ENCODE assay signal across 9 mouse cellular contexts in genomic region chr14:7748944-7749763, GRCm38 (mm10). TPM values are rescaled to one million over a fixed set of nuclear protein-coding genes. Genes with fewer than 3 reads are reported as not detected.
DNase-seq lines count a peak whose midpoint lies in the region; ATAC-seq and TF ChIP-seq lines count a peak whose summit lies in the region.
"Had no signal": no experiment of that assay in that cellular context is flagged by ENCODE, and none has a peak within 500 bp of the region (broad histone marks: within the 10 kb centered on the region; RNA-seq: fewer than 3 reads in every experiment).

No protein-coding gene starts in this region.

- intact Hi-C loops in left cerebral cortex, postnatal 36 days (cut with DNase I): no loop called here

- 14% methylated on average over 11 of the region's 11 CpGs for WGBS in cerebellum, adult 2 months
- 39% methylated on average over 11 of the region's 11 CpGs for WGBS in midbrain, embryonic 12.5 days

- no peak for TF ChIP-seq POLR2A in cerebellum, adult 2 months (IDR thresholded peaks at IDR 0.05; ENCODE audit: borderline replicate concordance, insufficient read depth, low read length)

- ATAC-seq in midbrain, embryonic 12.5 days (ENCODE audit: low FRiP score, low read depth): peak; percentile 89

- TF ChIP-seq CTCF in cerebellum, adult 2 months (IDR thresholded peaks at IDR 0.05; ENCODE audit: borderline replicate concordance, insufficient read depth, low read depth, low read length): peak; percentile 72

- H3K27ac ChIP-seq in cerebellum, adult 2 months (ENCODE audit: insufficient read depth, low read length): no peak overlapping the region
- H3K27ac ChIP-seq in midbrain, embryonic 12.5 days (replicated peaks): peak overlapping the region; percentile 64

- H3K9me3 ChIP-seq in midbrain, embryonic 12.5 days: no peaks in the 10 kb centered on the region

- no peaks in the 10 kb centered on the region for H3K36me3 ChIP-seq in midbrain, embryonic 12.5 days

- DNase-seq in testis, postnatal 10 days (ENCODE audit: low spot score): peak; percentile 63
- DNase-seq in testis, postnatal 14 days (ENCODE audit: low spot score): no peak
- DNase-seq in cerebellum, adult 2 months: peak; percentile 20 to 25
- peak; percentile 84 for DNase-seq in forelimb bud, embryonic 11.5 days (ENCODE audit: low read depth, low spot score)
- peak; percentile 81 for DNase-seq in induced T-regulatory cell, adult 2 months (ENCODE audit: low read depth)
- peak; percentile 12 to 32 for DNase-seq in left cerebral cortex, postnatal 36 days (ENCODE audit: low spot score in 2 of 2)
- peak; percentile 70 for DNase-seq in thymus, postnatal 0 days (ENCODE audit: low spot score)

- H3K4me2 ChIP-seq in midbrain, embryonic 12.5 days (replicated peaks): peak overlapping the region; percentile 43

- H3K4me1 ChIP-seq in cerebellum, adult 2 months (ENCODE audit: control insufficient read depth, insufficient read depth, low read length): no peaks in the 10 kb centered on the region
- peaks cover 4% of the 10 kb centered on the region; the same call in 1 of the 2 replicates for H3K4me1 ChIP-seq in midbrain, embryonic 12.5 days

- peak overlapping the region; percentile 47 for H3K9ac ChIP-seq in midbrain, embryonic 12.5 days (replicated peaks)

- H3K4me3 ChIP-seq in cerebellum, adult 2 months (replicated peaks; ENCODE audit: insufficient read depth, low read depth, low read length): no peak overlapping the region
- peak overlapping the region; percentile 19 for H3K4me3 ChIP-seq in midbrain, embryonic 12.5 days
- H3K4me3 ChIP-seq: erythroblast, embryonic 14.5 days had no signal

- H3K27me3 ChIP-seq in cerebellum, adult 2 months (ENCODE audit: control insufficient read depth, insufficient read depth, low read length): no peaks in the 10 kb centered on the region
- no peaks in the 10 kb centered on the region for H3K27me3 ChIP-seq in midbrain, embryonic 12.5 days

RNA-seq across cellular contexts. Expression of gene Gm26661, which starts 42.2 kb away (rescaled TPM):
- polyA plus RNA-seq in cerebellum, adult 2 months (2012; rRNA removed): not detected in 2 replicates
- not detected for total RNA-seq in left cerebral cortex, postnatal 36 days (2021)
- not detected in 2 replicates for polyA plus RNA-seq in midbrain, embryonic 12.5 days (2016; fragmentation: Nextera tagmentation; extraction: Ambion mirVana)
- not detected in 2 replicates for polyA plus RNA-seq in thymus, postnatal 0 days (2015; fragmentation: Nextera tagmentation; extraction: Ambion mirVana)
- polyA plus RNA-seq: erythroblast, embryonic 14.5 days had no signal
